Mouse (Mus musculus): ENCODE measurements around the gene Cyp26b1. TPM values are rescaled to one million over a fixed set of nuclear protein-coding genes. Genes with fewer than 3 reads are reported as not detected.

Cyp26b1 gene
- polyA plus RNA-seq, 1 experiment from 2014 or later: 17.2 TPM

DNA sequence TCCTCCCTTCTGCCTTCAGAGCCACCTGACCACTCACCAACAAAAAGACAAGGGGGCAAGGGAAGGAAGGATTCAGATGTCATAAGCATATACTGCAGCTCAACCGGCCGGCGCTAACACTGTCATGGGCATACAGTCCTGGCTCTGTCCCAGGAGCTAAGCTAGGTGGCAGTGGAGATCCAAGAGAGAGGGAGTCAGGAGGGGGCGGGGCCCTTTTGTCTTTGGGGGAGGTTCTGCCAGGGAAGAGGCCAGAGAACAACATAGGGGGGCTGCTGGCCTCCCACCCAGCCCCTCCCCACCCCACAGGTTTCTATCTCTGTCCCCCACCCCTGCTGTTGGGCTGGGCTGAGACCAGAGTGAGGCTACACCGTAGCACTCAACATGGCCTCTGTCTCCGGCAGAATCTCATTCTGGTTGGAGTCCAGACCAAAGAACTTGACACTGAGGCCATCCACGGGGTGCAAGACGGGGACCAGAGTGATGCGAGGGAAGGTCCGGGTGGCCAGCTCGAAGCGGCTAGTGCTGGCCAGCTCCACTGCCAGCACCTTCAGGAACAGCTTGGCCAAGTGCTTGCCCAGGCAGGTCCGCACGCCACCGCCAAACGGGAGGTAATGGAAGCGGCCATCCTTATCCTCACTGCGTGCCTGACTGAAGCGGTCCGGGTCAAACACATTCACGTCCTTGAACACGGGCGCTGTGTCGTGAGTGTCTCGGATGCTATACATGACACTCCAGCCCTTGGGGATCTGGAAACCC lies 19.6 kb downstream of the Cyp26b1 start:
- 46% methylated on average over 25 of the region's 25 CpGs for WGBS

GRCm38 (mm10) chr6:84570039-84570438 lies 23.7 kb downstream of the Cyp26b1 start:
- H3K4me2 ChIP-seq: no peak overlapping the region
- 0 out of 2 replicates have a peak, but pooled peaks cover 2% of the 10 kb centered on the region for H3K27me3 ChIP-seq
- ATAC-seq (ENCODE audit: insufficient number of reproducible peaks, low FRiP score, low TSS enrichment, low read depth): no peak
- peaks cover 41% of the 10 kb centered on the region for H3K4me1 ChIP-seq
- H3K4me3 ChIP-seq: no peak overlapping the region
- H3K9ac ChIP-seq: no peak overlapping the region
- 0 out of 2 replicates have a peak overlapping the region, but pooled peaks have one; percentile 7 for H3K27ac ChIP-seq
- WGBS: 29% methylated on average over 3 of the region's 3 CpGs
- H3K9me3 ChIP-seq: no peaks in the 10 kb centered on the region
- H3K36me3 ChIP-seq: peaks cover 14% of the 10 kb centered on the region; the same call in 1 of the 2 replicates

More for the DNA sequence above, 19.6 kb downstream of the Cyp26b1 start:
- ATAC-seq (ENCODE audit: insufficient number of reproducible peaks, low FRiP score, low TSS enrichment, low read depth): no peak
- Histone ChIP-seq H3K36me3 (peaks cover 42% of the 10 kb centered on the region), H3K9me3 (no peaks in the 10 kb centered on the region), H3K27me3 (0 out of 2 replicates have a peak, but pooled peaks cover 2% of the 10 kb centered on the region), H3K4me1 (peaks cover 44% of the 10 kb centered on the region), H3K27ac (no peak overlapping the region), H3K9ac (no peak overlapping the region), H3K4me2 (no peak overlapping the region), H3K4me3 (no peak overlapping the region)

- Histone ChIP-seq H3K9me3 (no peaks in the 10 kb centered on the region), H3K27me3 (0 out of 2 replicates have a peak, but pooled peaks cover 2% of the 10 kb centered on the region), H3K36me3 (0 out of 2 replicates have a peak, but pooled peaks cover 9% of the 10 kb centered on the region), H3K4me1 (peaks cover 41% of the 10 kb centered on the region), H3K4me3 (no peak overlapping the region), H3K4me2 (no peak overlapping the region), H3K9ac (no peak overlapping the region), H3K27ac (no peak overlapping the region)
- ATAC-seq (ENCODE audit: insufficient number of reproducible peaks, low FRiP score, low TSS enrichment, low read depth): no peak
Measured at GRCm38 (mm10) chr6:84569590-84569989, 24.1 kb downstream of the Cyp26b1 start.

GRCm38 (mm10) chr6:84568880-84569279 lies 24.8 kb downstream of the Cyp26b1 start:
- H3K4me1 ChIP-seq: peaks cover 35% of the 10 kb centered on the region
- H3K27ac ChIP-seq: no peak overlapping the region
- H3K36me3 ChIP-seq: 0 out of 2 replicates have a peak, but pooled peaks cover 7% of the 10 kb centered on the region
- H3K27me3 ChIP-seq: 0 out of 2 replicates have a peak, but pooled peaks cover 2% of the 10 kb centered on the region
- H3K4me3 ChIP-seq: no peak overlapping the region
- no peak overlapping the region for H3K4me2 ChIP-seq
- 67% methylated on average over 6 of the region's 6 CpGs for WGBS
- H3K9ac ChIP-seq: no peak overlapping the region
- no peak for ATAC-seq (ENCODE audit: insufficient number of reproducible peaks, low FRiP score, low TSS enrichment, low read depth)
- no peaks in the 10 kb centered on the region for H3K9me3 ChIP-seq

- Histone ChIP-seq H3K4me2 (no peak overlapping the region), H3K27me3 (no peaks in the 10 kb centered on the region), H3K9me3 (no peaks in the 10 kb centered on the region), H3K9ac (no peak overlapping the region), H3K4me3 (no peak overlapping the region), H3K4me1 (peaks cover 28% of the 10 kb centered on the region), H3K27ac (no peak overlapping the region), H3K36me3 (no peaks in the 10 kb centered on the region)
- 55% methylated on average over 4 of the region's 4 CpGs for whole genome bisulfite sequencing
- ATAC-seq (ENCODE audit: insufficient number of reproducible peaks, low FRiP score, low TSS enrichment, low read depth): no peak
Measured at GRCm38 (mm10) chr6:84567696-84568095, 26.0 kb downstream of the Cyp26b1 start.

- ATAC-seq (ENCODE audit: insufficient number of reproducible peaks, low FRiP score, low TSS enrichment, low read depth): no peak
- Histone ChIP-seq H3K36me3 (no peaks in the 10 kb centered on the region), H3K4me2 (no peak overlapping the region), H3K9me3 (no peaks in the 10 kb centered on the region), H3K27me3 (no peaks in the 10 kb centered on the region), H3K27ac (no peak overlapping the region), H3K4me3 (no peak overlapping the region), H3K9ac (no peak overlapping the region), H3K4me1 (peaks cover 28% of the 10 kb centered on the region)
- 70% methylated on average over 2 of the region's 2 CpGs for WGBS
Measured at GRCm38 (mm10) chr6:84566825-84567224, 26.9 kb downstream of the Cyp26b1 start.

DNA sequence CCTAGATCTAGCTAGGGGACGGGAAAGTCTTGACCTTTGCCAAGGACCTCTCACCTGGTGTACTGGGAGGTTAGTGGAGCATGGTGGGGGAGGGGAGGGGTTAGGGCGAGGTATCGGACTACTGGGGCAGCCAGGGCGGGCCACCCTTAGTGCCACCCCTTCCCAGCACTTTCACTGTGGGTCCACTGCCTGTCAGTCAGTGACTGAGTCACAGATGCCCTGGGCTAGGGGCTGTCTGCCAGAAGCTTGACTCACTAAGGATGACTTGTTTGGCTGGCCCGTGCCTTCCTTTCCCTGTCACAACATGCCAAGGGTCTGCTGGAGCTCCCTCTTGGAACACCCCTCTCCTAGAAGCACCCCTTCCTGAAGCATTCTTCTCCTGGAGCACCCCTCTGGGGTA lies 28.5 kb downstream of the Cyp26b1 start:
- Histone ChIP-seq H3K4me1 (peaks cover 26% of the 10 kb centered on the region), H3K36me3 (no peaks in the 10 kb centered on the region), H3K9me3 (no peaks in the 10 kb centered on the region), H3K27ac (no peak overlapping the region), H3K27me3 (no peaks in the 10 kb centered on the region), H3K4me3 (no peak overlapping the region), H3K9ac (no peak overlapping the region), H3K4me2 (no peak overlapping the region)
- WGBS: 63% methylated on average over 5 of the region's 5 CpGs
- ATAC-seq (ENCODE audit: insufficient number of reproducible peaks, low FRiP score, low TSS enrichment, low read depth): no peak

DNA sequence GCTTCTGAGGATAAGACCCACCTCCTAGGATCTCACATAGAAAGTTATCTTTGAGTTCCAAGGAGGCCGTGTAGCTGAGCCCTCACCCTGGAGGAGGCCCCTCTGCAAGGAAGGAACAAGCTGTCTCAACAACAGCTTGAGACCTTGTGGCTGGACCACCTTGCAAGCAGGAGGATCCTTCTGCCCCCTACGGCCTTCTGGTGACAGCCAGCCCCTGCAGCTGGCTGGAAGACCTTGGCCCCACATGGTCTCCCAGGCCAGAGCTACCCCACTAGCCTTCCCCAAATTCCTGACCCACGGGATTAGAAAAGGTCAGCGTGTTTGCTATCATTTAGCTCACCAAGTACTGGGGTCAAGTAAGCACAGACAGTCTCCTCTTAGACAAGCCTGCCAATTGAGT lies 30.8 kb downstream of the Cyp26b1 start:
- WGBS: 49% methylated on average over 4 of the region's 4 CpGs
- Histone ChIP-seq H3K36me3 (no peaks in the 10 kb centered on the region), H3K4me2 (no peak overlapping the region), H3K27me3 (no peaks in the 10 kb centered on the region), H3K9ac (no peak overlapping the region), H3K27ac (no peak overlapping the region), H3K4me1 (peaks cover 13% of the 10 kb centered on the region), H3K4me3 (no peak overlapping the region), H3K9me3 (no peaks in the 10 kb centered on the region)
- ATAC-seq (ENCODE audit: insufficient number of reproducible peaks, low FRiP score, low TSS enrichment, low read depth): no peak

DNA sequence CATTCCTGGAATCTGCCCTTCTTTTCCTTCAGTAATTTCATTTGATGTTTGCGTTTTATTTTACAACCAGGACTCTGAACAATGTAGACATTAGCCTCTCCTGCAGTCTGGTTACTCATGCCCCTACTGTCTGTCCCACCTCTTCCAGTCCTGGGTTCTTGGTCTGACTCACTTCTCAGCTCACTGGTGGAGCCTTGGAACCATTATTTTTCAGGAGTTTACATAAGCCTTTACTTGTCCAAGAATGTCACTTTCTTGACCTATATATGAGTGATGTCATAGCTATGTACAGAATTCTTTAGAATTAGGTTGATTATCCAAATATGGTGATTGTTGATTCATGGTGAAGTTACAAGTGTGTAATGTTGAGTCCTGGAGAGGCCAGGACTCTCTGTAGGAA lies 32.5 kb downstream of the Cyp26b1 start:
- Histone ChIP-seq H3K4me1 (peaks cover 3% of the 10 kb centered on the region), H3K4me2 (no peak overlapping the region), H3K27me3 (no peaks in the 10 kb centered on the region), H3K27ac (no peak overlapping the region), H3K9me3 (no peaks in the 10 kb centered on the region), H3K4me3 (no peak overlapping the region), H3K36me3 (no peaks in the 10 kb centered on the region), H3K9ac (no peak overlapping the region)
- ATAC-seq (ENCODE audit: insufficient number of reproducible peaks, low FRiP score, low TSS enrichment, low read depth): no peak
- 69% methylated on average over 1 of the region's 1 CpGs for WGBS

DNA sequence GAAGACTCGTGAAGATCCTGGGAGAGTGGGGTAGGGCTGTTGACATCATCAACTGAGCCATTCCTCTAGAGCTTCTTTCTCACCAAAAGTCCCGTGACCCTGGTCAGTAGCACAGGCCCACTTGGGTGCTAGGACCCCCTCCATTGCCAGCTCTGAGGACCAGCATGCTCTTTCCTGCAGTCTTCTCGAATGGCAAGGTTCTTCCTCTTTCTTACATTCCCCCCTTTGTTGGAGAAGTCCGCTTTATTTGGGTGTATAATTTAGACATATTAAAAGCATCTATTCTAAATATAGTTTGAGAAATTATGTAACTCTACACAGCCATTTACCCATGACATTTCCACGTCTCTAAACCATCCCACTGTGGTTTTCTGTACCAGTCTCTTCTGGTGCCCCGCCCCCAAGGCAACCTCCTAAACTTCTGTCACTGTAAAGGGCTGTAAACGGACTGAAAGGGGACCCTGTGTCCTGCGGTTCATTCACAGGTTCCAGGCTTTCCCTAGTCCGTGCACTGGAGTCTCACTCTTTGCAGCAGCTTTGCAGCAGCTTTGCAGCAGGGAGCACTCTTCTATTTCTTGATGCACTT lies 43.8 kb downstream of the Cyp26b1 start:
- Histone ChIP-seq H3K4me3 (no peak overlapping the region), H3K27ac (no peak overlapping the region), H3K4me2 (no peak overlapping the region), H3K9me3 (no peaks in the 10 kb centered on the region), H3K4me1 (0 out of 2 replicates have a peak, but pooled peaks cover 4% of the 10 kb centered on the region), H3K27me3 (no peaks in the 10 kb centered on the region), H3K9ac (no peak overlapping the region), H3K36me3 (no peaks in the 10 kb centered on the region)
- ATAC-seq (ENCODE audit: insufficient number of reproducible peaks, low FRiP score, low TSS enrichment, low read depth): no peak
- WGBS: 56% methylated on average over 9 of the region's 9 CpGs

DNA sequence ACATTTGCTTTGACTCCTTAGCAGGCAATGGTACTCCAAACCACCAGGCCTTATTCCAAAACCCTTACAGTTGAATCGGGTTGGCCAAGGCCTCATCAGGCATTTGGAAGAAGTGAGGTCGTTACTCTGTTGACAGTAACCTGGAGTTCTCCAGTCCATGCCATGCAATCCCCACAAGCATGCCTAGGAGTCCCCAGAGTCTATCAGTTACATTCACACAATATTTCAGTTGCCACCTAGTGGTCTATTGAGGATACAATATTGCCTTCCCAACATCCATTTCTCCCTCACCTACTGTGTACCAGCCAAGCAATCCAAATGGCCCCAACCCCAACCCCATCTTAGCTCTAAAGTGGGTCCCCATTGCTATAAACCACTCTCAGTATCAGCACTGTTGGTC lies 48.3 kb downstream of the Cyp26b1 start:
- Histone ChIP-seq H3K27me3 (no peaks in the 10 kb centered on the region), H3K4me2 (no peak overlapping the region), H3K4me1 (peaks cover 9% of the 10 kb centered on the region), H3K4me3 (no peak overlapping the region), H3K27ac (no peak overlapping the region), H3K9me3 (no peaks in the 10 kb centered on the region), H3K9ac (no peak overlapping the region), H3K36me3 (no peaks in the 10 kb centered on the region)
- ATAC-seq (ENCODE audit: insufficient number of reproducible peaks, low FRiP score, low TSS enrichment, low read depth): no peak
- WGBS: 83% methylated on average over 2 of the region's 2 CpGs

GRCm38 (mm10) chr6:84544359-84544758 lies 49.3 kb downstream of the Cyp26b1 start:
- ATAC-seq (ENCODE audit: insufficient number of reproducible peaks, low FRiP score, low TSS enrichment, low read depth): no peak
- Histone ChIP-seq H3K36me3 (no peaks in the 10 kb centered on the region), H3K4me3 (no peak overlapping the region), H3K4me1 (peaks cover 5% of the 10 kb centered on the region), H3K4me2 (no peak overlapping the region), H3K9me3 (no peaks in the 10 kb centered on the region), H3K9ac (no peak overlapping the region), H3K27me3 (no peaks in the 10 kb centered on the region), H3K27ac (no peak overlapping the region)
- WGBS: 73% methylated on average over 3 of the region's 3 CpGs
